Mouse (Mus musculus) testis, adult 2 months (tissue): Measurements from ENCODE around the gene Nr5a1. TPM values are rescaled to one million over a fixed set of nuclear protein-coding genes. Genes with fewer than 3 reads are reported as not detected.
A peak's percentile ranks its signal among the peaks of the same experiment; 100 is the strongest.

Experiments used
- H3K27ac ChIP-seq: fragments of 200-500 bp; 2 replicates; pipeline ENCODE4 v1.5.1; 2012; ENCODE audit warnings: low read depth, low read length; ENCODE audit not compliant: control insufficient read depth, insufficient read depth
- H3K27me3 ChIP-seq: fragments of 200-500 bp; 2 replicates; pipeline ENCODE4 v1.6.1; 2012; ENCODE audit warnings: mild to moderate bottlenecking, low read length, moderate library complexity; ENCODE audit not compliant: control insufficient read depth, insufficient read depth
- H3K36me3 ChIP-seq: fragments of 200-500 bp; 2 replicates; pipeline ENCODE4 v1.6.1; 2012; ENCODE audit warnings: mild to moderate bottlenecking, low read length; ENCODE audit not compliant: control insufficient read depth, insufficient read depth
- H3K4me1 ChIP-seq: fragments of 200-500 bp; 2 replicates; pipeline ENCODE4 v1.6.1; 2012; ENCODE audit warnings: low read length; ENCODE audit not compliant: control insufficient read depth, insufficient read depth
- H3K4me3 ChIP-seq: fragments of 200-500 bp; 2 replicates; pipeline ENCODE4 v1.5.1; 2012; ENCODE audit warnings: low read depth, mild to moderate bottlenecking, low read length, moderate library complexity, mixed read lengths; ENCODE audit not compliant: control insufficient read depth
- CTCF ChIP-seq: fragments of 200-500 bp; IDR thresholded peaks from 2 replicates; pipeline ENCODE4 v1.5.1; 2012; ENCODE audit warnings: low read depth, mild to moderate bottlenecking, inconsistent platforms, low read length, moderate library complexity; ENCODE audit not compliant: control insufficient read depth, insufficient read depth, insufficient replicate concordance
- POLR2A ChIP-seq: fragments of 200-500 bp; IDR thresholded peaks from 2 replicates; pipeline ENCODE4 v1.6.1; 2012; ENCODE audit warnings: low read depth, mild to moderate bottlenecking, inconsistent platforms, low read length, moderate library complexity; ENCODE audit not compliant: control insufficient read depth
- polyA plus RNA-seq: library from polyadenylated mRNA; depleted of rRNA; stranded (reverse); fragments of >200 nt; gene quantifications from 2 replicates; pipeline ENCODE4 v1.2.3, GENCODE M21; 2012; rRNA removed

The Nr5a1 gene
- 21.2 and 25.3 TPM in 2 replicates for polyA plus RNA-seq

- H3K27me3 ChIP-seq, result no peaks in the 10 kb centered on the region; the same call in 1 of the 2 replicates
- peaks cover 26% of the 10 kb centered on the region for H3K4me1 ChIP-seq
- TF ChIP-seq POLR2A (peak; percentile 52; the same call in 1 of the 2 replicates), CTCF (no peak)
- peak within 1 kb of the TSS; percentile 73 for H3K4me3 ChIP-seq
- H3K36me3 ChIP-seq, result no peaks in the 10 kb centered on the region
- peak within 1 kb of the TSS; percentile 76 for H3K27ac ChIP-seq
Observed at GRCm38 (mm10) chr2:38714324-38714723, at the start of gene Nr5a1. Gene Nr5a1 (minus strand): TSS chr2:38714542.

DNA sequence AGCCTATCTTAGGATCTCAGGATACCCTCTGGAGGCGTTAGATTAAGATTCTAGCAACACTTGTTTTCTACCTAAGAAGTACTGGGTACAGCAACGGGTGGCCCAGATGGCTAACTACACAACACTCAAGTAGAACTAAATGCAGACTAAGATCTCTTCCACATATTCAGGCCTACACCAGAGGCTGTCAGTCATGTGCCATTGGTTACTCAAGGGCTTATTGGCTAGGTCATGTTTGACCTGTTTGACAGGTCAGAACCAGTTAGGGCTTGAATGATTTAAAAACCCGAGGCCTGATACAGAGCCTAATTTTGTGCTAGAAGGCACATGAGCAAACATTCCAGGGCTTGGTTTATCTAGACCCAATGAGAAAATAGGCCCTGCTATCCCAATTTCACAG is 25.5 kb upstream of the Nr5a1 start:
- H3K27ac ChIP-seq, result no peak overlapping the region
- H3K4me1 ChIP-seq, result no peaks in the 10 kb centered on the region
- H3K36me3 ChIP-seq, result peaks cover 2% of the 10 kb centered on the region; the same call in 1 of the 2 replicates
- TF ChIP-seq CTCF (no peak), POLR2A (no peak)
- no peak overlapping the region for H3K4me3 ChIP-seq
- no peaks in the 10 kb centered on the region for H3K27me3 ChIP-seq

DNA sequence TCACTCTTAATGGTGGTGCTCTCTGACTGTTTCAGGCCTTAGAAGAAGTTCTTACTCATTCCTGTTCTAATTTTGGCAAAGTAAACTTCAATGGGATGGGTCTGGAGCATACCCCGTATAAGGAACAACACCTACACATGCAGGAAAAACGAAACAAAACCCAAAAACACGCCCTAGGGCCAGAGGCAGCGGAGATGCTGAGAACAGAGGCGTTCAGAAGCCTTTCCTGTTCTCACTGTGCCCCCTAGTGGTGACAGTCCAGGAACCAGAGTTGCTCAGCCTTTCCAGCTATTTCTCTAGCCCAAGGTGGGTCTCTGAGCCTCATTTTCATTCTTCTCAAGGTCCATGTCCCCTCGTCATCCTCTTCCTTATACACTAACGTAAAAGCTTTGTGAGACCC is 25.1 kb upstream of the Nr5a1 start:
- no peak overlapping the region for H3K27ac ChIP-seq
- no peak for TF ChIP-seq POLR2A
- peak; percentile 68; the same call in 1 of the 2 replicates for TF ChIP-seq CTCF
- no peaks in the 10 kb centered on the region for H3K4me1 ChIP-seq
- no peak overlapping the region for H3K4me3 ChIP-seq
- H3K36me3 ChIP-seq, result peaks cover 2% of the 10 kb centered on the region; the same call in 1 of the 2 replicates
- no peaks in the 10 kb centered on the region for H3K27me3 ChIP-seq

GRCm38 (mm10) chr2:38738601-38739301 is 24.4 kb upstream of the Nr5a1 start:
- TF ChIP-seq CTCF (no peak), POLR2A (no peak)
- H3K4me1 ChIP-seq, result no peaks in the 10 kb centered on the region
- H3K4me3 ChIP-seq, result no peak overlapping the region
- H3K27ac ChIP-seq, result no peak overlapping the region
- no peaks in the 10 kb centered on the region for H3K27me3 ChIP-seq
- H3K36me3 ChIP-seq, result peaks cover 2% of the 10 kb centered on the region; the same call in 1 of the 2 replicates

DNA sequence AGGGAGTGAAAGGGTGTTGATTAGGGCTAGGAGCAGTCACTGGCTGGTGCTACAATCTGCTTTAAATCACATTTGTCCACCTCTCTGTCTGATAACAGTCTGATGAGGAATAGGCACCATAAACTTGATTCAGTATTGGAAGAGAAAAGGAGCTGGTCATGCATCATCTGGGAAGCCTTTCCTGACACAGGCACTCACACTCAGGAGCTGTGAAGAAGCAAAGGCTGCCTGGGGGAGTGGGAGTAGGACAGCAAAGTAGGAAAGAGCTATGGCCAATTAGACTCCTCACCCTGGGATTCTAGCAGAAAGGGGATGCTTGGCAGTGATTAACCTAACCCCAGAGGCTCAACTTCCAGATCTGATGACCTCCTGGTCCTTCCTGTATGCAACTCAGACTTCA is 21.4 kb upstream of the Nr5a1 start:
- Histone ChIP-seq H3K27me3 (no peaks in the 10 kb centered on the region), H3K4me1 (no peaks in the 10 kb centered on the region), H3K27ac (no peak overlapping the region), H3K4me3 (no peak overlapping the region), H3K36me3 (no peaks in the 10 kb centered on the region; the same call in 1 of the 2 replicates)
- TF ChIP-seq CTCF (no peak), POLR2A (no peak)

DNA sequence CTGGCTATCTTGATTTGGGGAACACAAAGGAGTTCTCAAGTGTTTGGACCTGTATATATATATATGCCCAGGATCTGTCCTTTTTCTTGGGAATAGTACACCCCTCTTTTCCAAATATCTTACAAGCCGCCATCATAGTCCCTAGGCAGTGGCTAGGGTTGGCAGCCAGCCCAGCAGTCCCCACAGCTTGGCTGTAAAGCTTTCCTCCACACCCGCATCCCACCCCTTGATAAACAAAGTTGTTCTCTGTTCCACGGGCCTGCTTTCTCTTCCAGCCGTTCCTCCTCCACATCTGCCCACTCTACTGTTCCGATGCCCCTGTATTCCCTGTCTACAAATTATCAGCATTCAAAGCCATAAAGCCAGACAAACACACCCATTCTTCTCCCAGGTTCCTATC is 20.4 kb upstream of the Nr5a1 start:
- no peak overlapping the region for H3K4me3 ChIP-seq
- no peaks in the 10 kb centered on the region for H3K27me3 ChIP-seq
- H3K36me3 ChIP-seq, result no peaks in the 10 kb centered on the region; the same call in 1 of the 2 replicates
- TF ChIP-seq POLR2A (no peak), CTCF (no peak)
- no peaks in the 10 kb centered on the region for H3K4me1 ChIP-seq
- no peak overlapping the region for H3K27ac ChIP-seq

GRCm38 (mm10) chr2:38730331-38730827 is 16.0 kb upstream of the Nr5a1 start:
- Histone ChIP-seq H3K4me1 (no peaks in the 10 kb centered on the region), H3K4me3 (no peak overlapping the region), H3K27ac (no peak overlapping the region), H3K27me3 (no peaks in the 10 kb centered on the region), H3K36me3 (no peaks in the 10 kb centered on the region; the same call in 1 of the 2 replicates)
- no peak for TF ChIP-seq CTCF
- TF ChIP-seq POLR2A, result no peak
